Comparison of ENCODE assay signal across 16 mouse cellular contexts in the genomic region with DNA sequence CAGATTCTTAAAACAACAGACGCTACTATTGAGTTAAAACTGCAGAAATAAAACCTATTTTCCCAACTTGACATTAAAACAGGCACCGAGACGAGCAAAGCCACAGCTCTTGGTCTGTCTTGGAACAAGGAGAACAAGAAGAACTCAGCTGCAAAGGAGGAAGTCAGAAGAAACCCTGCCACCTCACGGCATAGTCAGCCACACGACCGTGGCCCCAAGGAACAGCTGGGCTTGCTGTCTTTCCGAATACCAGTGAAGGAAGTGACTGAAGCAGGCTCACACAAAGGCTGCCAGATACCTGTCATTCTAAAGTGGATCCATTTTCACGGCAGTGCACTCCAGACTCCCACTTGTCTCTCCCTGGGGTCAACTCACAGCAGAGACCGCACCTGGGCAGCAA.
DNase-seq lines count a peak whose midpoint lies in the region; ATAC-seq and TF ChIP-seq lines count a peak whose summit lies in the region.
"Had no signal": no experiment of that assay in that cellular context is flagged by ENCODE, and none has a peak within 500 bp of the region (broad histone marks: within the 10 kb centered on the region; RNA-seq: fewer than 3 reads in every experiment).

No protein-coding gene starts in this region.

- H3K27ac ChIP-seq in forebrain, embryonic 11.5 days (ENCODE audit: low read depth, low read length) = no peak overlapping the region
- H3K27ac ChIP-seq in forebrain, postnatal 0 days (ENCODE audit: low read depth, low read length) = peak overlapping the region; percentile 42; the same call in 1 of the 2 replicates
- 0 out of 2 replicates have a peak overlapping the region, but pooled peaks have one; percentile 38 for H3K27ac ChIP-seq in midbrain, postnatal 0 days (ENCODE audit: low read depth, low read length)
- H3K27ac ChIP-seq: kidney, postnatal 0 days; limb, embryonic 10.5 days; liver, embryonic 14.5 days had no signal

- H3K4me1 ChIP-seq in forebrain, embryonic 11.5 days (replicated peaks; ENCODE audit: control insufficient read depth, insufficient read depth, low read length) = no peaks in the 10 kb centered on the region; the same call in 1 of the 2 replicates
- H3K4me1 ChIP-seq in forebrain, postnatal 0 days (ENCODE audit: insufficient read depth) = 0 out of 2 replicates have a peak, but pooled peaks cover 4% of the 10 kb centered on the region
- H3K4me1 ChIP-seq in midbrain, postnatal 0 days (ENCODE audit: insufficient read depth, low read length) = peaks cover 15% of the 10 kb centered on the region

- no peak overlapping the region for H3K9ac ChIP-seq in forebrain, embryonic 11.5 days (ENCODE audit: low read length)
- no peak overlapping the region for H3K9ac ChIP-seq in forebrain, postnatal 0 days
- H3K9ac ChIP-seq in midbrain, postnatal 0 days (replicated peaks; ENCODE audit: low read length, poor library complexity, severe bottlenecking) = no peak overlapping the region
- H3K9ac ChIP-seq: liver, embryonic 14.5 days had no signal

- no peaks in the 10 kb centered on the region for H3K9me3 ChIP-seq in forebrain, embryonic 11.5 days (ENCODE audit: control insufficient read depth, low read length)
- no peaks in the 10 kb centered on the region for H3K9me3 ChIP-seq in forebrain, postnatal 0 days (ENCODE audit: low read length)
- no peaks in the 10 kb centered on the region for H3K9me3 ChIP-seq in midbrain, postnatal 0 days (ENCODE audit: low read length)
- H3K9me3 ChIP-seq: limb, embryonic 10.5 days had no signal

- H3K36me3 ChIP-seq in forebrain, embryonic 11.5 days (ENCODE audit: control insufficient read depth, insufficient read depth, low read length) = no peaks in the 10 kb centered on the region
- H3K36me3 ChIP-seq in forebrain, postnatal 0 days (ENCODE audit: insufficient read depth) = no peaks in the 10 kb centered on the region
- H3K36me3 ChIP-seq in midbrain, postnatal 0 days (ENCODE audit: insufficient read depth, low read length) = no peaks in the 10 kb centered on the region
- H3K36me3 ChIP-seq: limb, embryonic 10.5 days had no signal

- peak; percentile 46 for DNase-seq in forebrain, embryonic 11.5 days (ENCODE audit: low spot score)
- DNase-seq in forebrain, postnatal 0 days = no peak
- no peak for DNase-seq in midbrain, postnatal 0 days (ENCODE audit: low spot score)
- peak; percentile 58 for DNase-seq in thymus, postnatal 25 days
- DNase-seq in lung, postnatal 14 days = no peak
- no peak for DNase-seq in layer of hippocampus, adult 11-12 months (ENCODE audit: low spot score)
- DNase-seq in cerebellum, adult 18-20 months = no peak
- DNase-seq: heart, adult 18-20 months; heart, postnatal 10 days; layer of hippocampus, adult 9-11 months; right cerebral cortex, postnatal 14 days had no signal

- H3K4me3 ChIP-seq in forebrain, embryonic 11.5 days (ENCODE audit: low read depth, low read length) = no peak overlapping the region
- no peak overlapping the region for H3K4me3 ChIP-seq in forebrain, postnatal 0 days (ENCODE audit: low read depth, low read length)
- no peak overlapping the region for H3K4me3 ChIP-seq in midbrain, postnatal 0 days (ENCODE audit: low read depth, low read length)
- H3K4me3 ChIP-seq: limb, embryonic 10.5 days had no signal

- 81% methylated on average over 9 of the region's 9 CpGs for WGBS in forebrain, embryonic 11.5 days
- 53% methylated on average over 9 of the region's 9 CpGs for WGBS in forebrain, postnatal 0 days
- WGBS in midbrain, postnatal 0 days = 46% methylated on average over 9 of the region's 9 CpGs

- no peaks in the 10 kb centered on the region for H3K27me3 ChIP-seq in forebrain, embryonic 11.5 days (ENCODE audit: control insufficient read depth, insufficient read depth, low read length)
- no peaks in the 10 kb centered on the region for H3K27me3 ChIP-seq in forebrain, postnatal 0 days (ENCODE audit: insufficient read depth, low read length)
- H3K27me3 ChIP-seq in midbrain, postnatal 0 days (ENCODE audit: insufficient read depth, low read length) = no peaks in the 10 kb centered on the region

- no peak for TF ChIP-seq CTCF in forebrain, postnatal 0 days (IDR thresholded peaks at IDR 0.05; ENCODE audit: low read depth)
- TF ChIP-seq CTCF in midbrain, postnatal 0 days (IDR thresholded peaks at IDR 0.05) = no peak

- no peak overlapping the region for H3K4me2 ChIP-seq in forebrain, embryonic 11.5 days (ENCODE audit: low read depth, low read length, severe bottlenecking)
- no peak overlapping the region for H3K4me2 ChIP-seq in forebrain, postnatal 0 days (ENCODE audit: low read depth)
- H3K4me2 ChIP-seq in midbrain, postnatal 0 days (ENCODE audit: low read depth, low read length, poor library complexity, severe bottlenecking) = no peak overlapping the region

- ATAC-seq in forebrain, embryonic 11.5 days (replicated peaks; ENCODE audit: low FRiP score) = no peak
- no peak for ATAC-seq in forebrain, postnatal 0 days
- no peak for ATAC-seq in midbrain, postnatal 0 days (ENCODE audit: low FRiP score)
- ATAC-seq: CD4-positive, CD25-positive, alpha-beta regulatory T cell, adult 4 months; inflammation-experienced regulatory T-cells, adult 6 months had no signal

Comparison
In these comparisons a context has a peak if more than half of its experiments do, and no peak if none do; other contexts are left out.
1. DNase-seq: peak in forebrain, embryonic 11.5 days (single experiment) and thymus, postnatal 25 days (single experiment); none in forebrain, postnatal 0 days (single experiment), midbrain, postnatal 0 days (single experiment), lung, postnatal 14 days (single experiment), layer of hippocampus, adult 11-12 months (single experiment) and cerebellum, adult 18-20 months (0 of 2).